Mouse (Mus musculus): ENCODE data around the gene Galnt6.
A peak's percentile ranks its signal among the peaks of the same experiment; 100 is the strongest.
"Not testable (repeated sequence)": the region's sequence is repeated elsewhere in the genome, so short reads cannot be mapped to it uniquely, and the experiment has no call there.

Gene Galnt6

DNA sequence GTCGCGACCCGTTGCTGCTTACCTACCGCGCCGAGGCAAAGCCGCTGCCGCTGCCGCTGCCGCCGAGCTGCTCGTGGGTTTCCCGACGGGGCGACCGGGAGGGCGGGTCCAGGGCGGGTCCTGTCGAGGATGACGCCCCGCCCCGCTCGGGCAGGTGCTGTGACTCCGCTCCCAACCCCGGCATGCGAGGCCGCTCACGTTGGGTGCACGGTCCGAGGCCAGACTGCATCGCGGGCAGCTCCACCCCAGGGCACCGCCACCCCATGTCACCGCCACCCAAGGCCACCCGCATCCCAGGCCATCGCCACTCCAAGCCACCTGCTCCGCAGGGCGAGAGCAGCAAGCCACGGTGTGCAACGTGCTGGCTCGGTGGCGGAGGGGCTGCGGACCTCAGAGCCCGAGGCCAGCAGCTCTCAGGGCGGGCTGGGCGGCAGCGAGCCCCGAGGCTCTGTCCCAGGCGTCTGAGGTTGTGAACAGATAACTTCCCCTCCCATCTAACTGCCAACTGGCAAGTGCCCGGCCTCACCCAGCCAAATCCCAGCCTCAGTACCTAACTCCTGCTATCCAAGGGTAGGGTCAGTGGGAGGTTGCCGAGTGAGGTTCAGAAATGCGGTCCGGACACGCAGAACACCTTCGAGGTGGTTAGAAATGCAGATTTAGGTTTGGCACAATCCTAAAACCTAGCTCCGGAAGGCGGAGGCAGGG is at the start of gene Galnt6:
Galnt6 (minus strand) TSS at position 96 of the 705 bp plus-strand sequence.
- no peak for DNase-seq (ENCODE audit: low read depth, low spot score)

DNA sequence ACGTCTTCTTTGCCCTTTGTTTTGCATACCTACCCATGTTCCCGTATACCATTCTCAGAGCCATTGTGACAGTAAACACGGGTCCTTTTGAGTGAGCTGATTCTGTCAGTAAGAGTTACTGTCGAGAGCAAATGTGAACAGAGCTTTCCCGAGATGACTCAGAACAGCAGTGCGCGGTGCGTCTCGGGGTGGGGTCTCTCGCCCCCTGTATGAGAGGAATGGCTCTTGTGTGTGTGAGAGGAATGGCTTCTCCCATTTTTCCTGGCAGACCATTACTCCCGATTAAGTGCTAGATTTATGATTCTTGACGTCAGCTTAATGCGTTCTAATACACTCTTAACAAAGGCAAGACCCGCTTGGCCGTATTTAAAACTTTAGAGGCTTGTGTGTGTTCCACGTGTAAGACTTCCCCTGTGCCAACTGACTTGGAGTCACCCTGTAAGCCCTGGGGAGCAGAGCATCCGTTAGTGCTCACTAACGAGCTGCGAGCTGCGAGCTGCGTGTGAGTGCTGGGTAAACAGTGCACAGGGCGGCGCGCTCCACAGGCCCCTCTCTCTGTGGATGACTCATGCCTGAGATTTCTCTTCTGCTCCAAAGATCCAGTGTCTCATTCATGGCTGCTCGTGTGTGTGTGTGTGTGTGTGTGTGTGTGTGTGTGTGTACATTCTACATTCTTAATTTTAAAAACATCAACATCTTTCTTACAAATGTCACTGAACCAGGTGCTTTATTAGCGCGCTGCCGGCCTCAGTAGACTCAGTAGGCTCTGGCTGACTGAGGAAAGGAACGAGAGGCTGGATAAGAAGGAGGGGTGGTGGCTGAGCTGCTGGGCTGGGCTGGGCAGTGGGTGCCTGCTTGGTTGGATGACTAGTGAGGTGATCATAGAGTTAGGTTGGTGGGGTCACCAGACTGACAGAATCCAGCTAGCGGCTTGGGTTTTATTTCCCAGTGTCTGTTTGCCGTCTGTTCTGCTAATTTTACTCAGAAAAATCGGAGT is 48.1 kb upstream of the Galnt6 start:
- DNase-seq (ENCODE audit: low read depth, low spot score): no peak

DNA sequence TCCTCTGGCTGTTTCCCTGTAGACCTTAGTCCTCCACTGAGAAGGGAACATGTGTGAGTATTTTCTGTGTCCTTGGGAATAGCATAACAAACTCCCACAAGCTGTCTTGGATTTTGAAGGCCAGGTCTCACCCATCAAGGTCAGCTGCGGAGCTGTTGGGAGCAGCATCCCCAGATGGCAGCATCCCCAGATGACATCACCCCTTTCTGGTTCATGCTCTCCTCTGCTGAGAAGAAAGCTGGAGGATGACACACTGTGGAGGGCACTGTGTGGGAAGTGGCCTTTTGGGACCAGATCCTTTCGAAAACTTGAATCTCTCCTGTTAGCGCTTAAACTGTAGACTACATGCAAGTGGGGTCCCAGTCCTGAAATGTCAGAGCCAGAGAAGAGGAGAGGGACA is 47.2 kb upstream of the Galnt6 start:
- no peak for DNase-seq (ENCODE audit: low read depth, low spot score)

DNA sequence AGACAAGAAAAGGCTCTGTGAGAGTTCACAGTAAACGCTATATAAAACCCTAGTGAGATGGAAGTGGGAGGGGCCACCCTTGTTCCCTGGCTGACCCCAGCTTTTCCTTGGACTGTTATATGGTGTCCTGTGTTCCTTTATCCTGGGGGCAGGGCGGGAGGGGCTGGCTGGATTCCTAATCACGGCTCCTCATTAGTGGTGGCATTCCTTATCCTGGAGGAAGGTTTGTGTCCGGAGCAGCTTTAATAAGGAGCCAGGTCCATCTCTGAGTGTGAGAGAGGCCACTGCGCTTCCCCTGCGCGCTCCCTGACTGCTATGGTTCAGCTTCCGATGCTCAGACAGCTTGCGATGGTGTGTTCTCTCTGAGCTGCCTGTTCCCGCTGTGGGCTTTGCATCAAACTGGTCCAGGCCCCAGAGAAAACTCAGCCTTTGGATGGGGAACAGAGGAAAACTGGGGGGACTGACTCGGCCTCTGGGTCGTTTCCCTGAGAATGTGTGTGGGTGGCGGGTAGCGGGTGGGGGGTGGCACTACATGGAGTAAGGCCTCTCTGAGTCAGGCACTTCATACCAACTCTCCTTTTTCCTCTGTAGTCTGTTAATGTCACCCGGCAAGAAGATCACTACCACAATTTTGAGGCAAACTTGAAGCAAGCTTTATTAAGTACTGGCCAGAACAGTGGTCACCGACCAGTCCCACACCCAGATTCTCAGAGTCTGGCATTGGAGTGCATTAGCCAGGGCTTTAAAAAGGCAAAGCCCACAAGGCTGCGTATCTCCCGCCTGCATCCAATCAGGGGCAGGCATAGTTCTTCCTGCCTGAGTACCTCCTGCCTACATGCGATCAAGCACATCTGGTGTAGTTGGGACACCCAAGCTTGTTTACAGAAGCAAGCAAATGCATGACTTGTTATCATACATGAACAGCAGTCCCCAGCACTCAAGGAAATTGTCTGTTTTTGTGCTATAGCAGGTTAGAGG is 46.3 kb upstream of the Galnt6 start:
- no peak for DNase-seq (ENCODE audit: low read depth, low spot score)

GRCm38 (mm10) chr15:100773859-100774258 is 44.7 kb upstream of the Galnt6 start:
- not testable (repeated sequence) for DNase-seq (ENCODE audit: low read depth, low spot score)

- no peak for DNase-seq (ENCODE audit: low read depth, low spot score)
These were observed 43.5 kb upstream of the Galnt6 start for GRCm38 (mm10) chr15:100772685-100773084.

GRCm38 (mm10) chr15:100770338-100770737 is 41.2 kb upstream of the Galnt6 start:
- no peak for DNase-seq (ENCODE audit: low read depth, low spot score)

DNA sequence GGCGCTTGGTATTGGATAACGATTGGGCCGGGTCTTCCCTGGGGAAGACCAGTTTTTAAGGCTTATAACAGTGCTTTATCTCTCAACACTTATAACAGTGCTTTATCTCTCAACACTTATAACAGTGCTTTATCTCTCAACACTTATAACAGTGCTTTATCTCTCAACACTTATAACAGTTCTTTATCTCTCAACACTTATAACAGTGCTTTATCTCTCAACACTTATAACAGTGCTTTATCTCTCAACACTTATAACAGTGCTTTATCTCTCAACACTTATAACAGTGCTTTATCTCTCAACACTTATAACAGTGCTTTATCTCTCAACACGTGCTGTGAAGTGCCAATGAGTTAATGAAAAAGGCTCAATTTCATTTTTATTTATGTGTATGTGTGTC is 39.8 kb upstream of the Galnt6 start:
- DNase-seq (ENCODE audit: low read depth, low spot score): not testable (repeated sequence)

DNA sequence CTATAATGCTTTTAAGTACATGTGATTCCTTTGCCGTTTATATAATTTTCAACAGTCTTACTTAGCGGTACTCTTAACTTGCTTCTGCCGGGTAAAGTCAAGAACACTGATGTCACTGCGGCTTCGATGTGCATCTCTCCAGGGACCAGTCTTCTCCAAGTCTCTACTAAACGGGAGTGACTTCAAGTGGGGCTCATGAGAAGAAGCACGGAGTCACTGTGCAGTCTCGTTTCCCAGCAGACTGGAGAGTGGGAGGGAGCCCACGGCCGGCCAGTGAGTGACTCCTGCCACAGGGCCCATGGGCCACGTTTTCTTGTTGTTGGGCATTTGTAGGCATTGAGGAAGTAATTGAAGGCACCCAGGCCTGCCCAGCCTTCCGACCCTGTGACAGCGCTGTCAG is 38.7 kb upstream of the Galnt6 start:
- DNase-seq (ENCODE audit: low read depth, low spot score): no peak

DNA sequence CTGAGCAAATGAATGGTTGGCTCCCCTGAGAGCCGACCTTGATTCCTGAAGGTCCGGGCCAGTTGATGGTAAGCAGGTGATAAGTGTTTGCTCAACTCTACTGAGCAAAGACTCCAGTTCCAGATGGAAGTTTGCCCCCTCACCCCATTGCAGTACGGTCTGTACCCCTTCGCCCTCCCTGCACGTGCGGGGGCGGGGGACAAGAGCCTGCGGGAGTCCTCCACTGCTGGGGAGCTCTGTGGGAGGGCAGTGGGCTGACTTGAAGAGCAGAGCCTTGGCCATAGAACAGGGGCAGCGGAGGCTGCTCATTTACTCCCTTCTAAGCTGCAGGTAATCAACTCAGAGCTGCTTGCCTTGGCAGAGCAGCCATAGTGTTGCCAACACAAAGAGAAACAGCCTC is 37.6 kb upstream of the Galnt6 start:
- DNase-seq (ENCODE audit: low read depth, low spot score): no peak

DNA sequence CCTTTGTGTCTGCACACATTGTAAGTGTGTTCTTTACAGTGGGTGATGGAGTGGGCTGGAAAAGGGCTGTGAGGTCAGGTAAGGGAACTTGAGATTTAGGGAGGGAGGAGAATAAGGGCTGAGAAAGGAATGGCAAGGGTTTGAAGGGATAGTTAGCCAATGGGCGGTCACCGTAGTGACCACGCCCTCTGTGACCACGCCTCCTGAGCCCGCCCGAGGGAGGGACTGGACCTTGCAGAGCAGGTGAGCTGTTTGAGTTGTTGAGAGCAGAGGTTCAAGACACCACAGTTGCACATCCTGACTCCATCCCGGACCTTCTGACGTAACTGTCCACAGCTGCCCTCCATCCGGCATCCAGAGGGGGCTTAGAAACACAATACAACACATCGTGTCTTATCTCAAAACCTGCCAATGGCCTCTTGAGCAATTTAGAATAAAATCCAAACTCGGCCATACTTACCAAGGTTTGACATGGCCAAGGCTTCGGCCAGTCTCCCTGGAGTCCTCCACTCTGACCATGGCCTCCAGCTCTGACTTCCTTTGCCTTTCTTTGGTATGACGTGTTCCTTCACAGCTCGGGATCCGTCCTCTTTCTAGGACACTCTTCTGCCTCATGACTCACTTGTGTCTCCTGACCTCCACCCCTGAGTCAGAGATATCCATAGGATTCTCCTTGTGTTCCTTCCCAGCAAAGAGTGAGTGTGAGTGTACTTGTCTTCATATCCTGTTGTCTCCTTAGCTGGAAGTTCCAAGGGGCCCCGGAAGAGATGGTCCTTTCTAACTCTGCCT is 35.2 kb upstream of the Galnt6 start:
- DNase-seq (ENCODE audit: low read depth, low spot score): no peak

GRCm38 (mm10) chr15:100762649-100763048 is 33.5 kb upstream of the Galnt6 start:
- DNase-seq (ENCODE audit: low read depth, low spot score): no peak

DNA sequence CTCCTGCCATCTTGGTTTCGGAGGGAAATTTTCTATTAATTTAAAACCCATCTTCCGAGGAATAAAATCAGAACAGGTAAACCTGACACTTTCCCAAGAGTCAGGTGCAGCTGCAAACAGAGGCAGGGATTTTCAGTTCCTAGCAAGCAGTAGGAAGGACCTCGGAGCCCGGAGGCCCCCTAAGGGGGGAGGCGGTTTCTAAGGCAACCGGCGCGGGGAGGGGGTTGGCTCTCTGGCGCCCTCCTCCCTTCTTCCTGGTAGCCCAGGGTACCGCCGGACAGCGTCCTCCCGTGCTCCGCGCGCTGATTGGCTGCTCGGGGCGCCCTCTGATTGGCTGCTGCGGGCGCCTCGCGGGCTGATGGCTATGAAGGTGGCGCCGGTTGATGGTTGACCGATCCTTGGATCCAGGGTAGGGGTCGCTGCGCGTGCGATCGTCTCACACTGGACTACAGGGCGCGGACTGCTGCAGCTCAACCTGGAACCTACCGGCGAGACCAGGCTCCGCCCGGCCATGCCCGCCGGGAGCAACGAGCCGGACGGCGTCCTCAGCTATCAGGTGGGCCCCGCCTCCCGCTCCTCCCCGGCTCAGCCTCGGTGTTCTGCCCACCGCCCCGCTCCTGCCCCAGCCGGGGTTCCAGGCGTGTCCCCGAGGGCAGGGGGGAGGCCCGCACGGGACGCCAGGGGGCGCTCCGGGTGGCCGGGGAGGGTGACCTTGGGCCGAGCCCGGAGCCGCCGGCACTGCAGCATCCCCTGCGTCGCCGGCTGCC is 32.4 kb upstream of the Galnt6 start, which contains the start of gene Slc4a8:
Slc4a8 (plus strand) TSS at position 329 of the 767 bp plus-strand sequence.
- DNase-seq (ENCODE audit: low read depth, low spot score): peak; percentile 79

GRCm38 (mm10) chr15:100761036-100761418 is 31.9 kb upstream of the Galnt6 start:
- no peak for DNase-seq (ENCODE audit: low read depth, low spot score)

DNA sequence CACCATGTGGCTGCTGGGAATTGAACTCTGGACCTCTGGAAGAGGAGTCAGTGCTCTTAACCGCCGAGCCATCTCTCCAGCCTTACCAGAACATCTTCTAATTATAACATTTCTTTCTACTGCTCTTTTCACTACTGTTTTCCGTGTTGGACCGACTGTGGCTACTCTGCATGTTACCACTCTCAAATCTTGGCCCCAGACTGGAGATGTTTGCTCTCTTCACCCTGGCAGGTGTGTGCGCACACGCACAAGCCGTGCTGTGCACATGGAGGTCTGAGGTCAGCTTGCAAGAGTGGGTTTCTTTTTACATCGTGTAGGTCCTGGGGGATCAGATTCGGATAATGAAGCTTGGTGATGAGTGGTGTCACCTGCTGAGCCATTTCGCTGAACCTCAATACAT is 30.1 kb upstream of the Galnt6 start:
- no peak for DNase-seq (ENCODE audit: low read depth, low spot score)

DNA sequence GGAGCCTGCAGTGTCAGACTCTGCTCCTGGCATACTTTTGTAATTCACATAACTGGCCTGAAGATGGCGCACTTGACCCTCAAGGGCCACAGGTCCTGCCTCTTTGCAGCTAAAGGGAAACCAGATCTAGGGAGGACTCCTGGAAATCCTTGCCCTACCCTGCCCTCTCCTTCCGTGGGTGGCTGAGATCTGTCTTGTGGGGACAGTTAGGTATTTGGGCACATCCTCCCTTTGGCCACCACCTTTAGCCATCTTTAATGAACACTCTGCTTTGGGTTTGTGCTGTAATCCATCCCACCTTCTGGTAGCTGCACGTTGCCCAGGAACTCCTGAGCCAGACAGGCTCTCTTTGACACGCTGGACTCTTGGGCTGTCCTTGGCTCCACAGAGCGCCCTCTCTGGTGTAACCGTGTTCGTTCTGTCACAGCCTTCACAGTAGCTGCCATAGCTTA is 28.4 kb upstream of the Galnt6 start:
- DNase-seq (ENCODE audit: low read depth, low spot score): peak; percentile 56

DNA sequence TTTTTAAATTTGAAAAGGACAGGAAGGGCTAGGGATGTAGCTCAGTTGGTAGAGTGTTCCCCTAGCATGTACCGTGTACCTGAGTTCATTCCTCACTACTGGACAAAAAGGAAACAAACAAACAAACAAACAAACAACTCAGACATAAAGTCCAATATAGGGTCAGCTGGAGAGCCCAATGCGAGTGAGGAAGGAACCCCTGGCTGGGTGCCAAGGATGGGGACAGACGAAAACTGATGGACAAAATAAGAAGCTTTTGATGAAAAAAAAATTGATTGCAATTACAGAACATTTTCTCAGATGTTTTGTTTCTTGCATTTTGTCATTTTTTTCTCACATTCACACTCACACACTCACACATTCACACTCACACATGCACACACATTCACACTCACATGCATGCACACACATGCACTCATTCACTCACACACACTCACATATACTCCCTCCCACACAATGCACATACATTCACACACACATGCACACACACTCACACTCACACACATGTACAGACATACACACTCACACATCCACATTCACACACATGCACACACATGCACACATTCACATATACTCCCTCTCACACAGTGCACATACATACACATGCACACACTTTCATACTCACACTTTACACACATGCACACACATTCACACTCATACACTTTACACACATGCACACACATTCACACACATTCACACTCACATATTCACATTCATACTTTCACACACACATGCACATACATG is 26.9 kb upstream of the Galnt6 start:
- no peak for DNase-seq (ENCODE audit: low read depth, low spot score)

DNA sequence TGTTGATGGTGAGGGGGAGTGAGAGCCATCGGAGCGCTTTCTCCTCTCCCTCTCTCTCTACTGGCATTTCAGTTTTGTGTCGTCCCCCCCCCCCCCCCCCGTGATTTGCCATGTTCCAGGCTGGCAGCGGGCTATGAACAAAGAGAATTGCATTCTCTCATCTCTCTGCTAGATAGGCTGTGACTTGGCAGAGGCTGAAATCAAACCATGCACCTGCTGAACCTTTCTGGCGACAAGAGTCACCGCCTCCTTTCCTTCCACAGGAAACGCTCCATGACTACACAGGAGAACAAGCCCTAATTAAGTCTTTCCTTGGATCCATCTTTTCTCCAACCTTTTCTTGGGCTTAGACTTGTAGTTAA is 26.3 kb upstream of the Galnt6 start:
- DNase-seq (ENCODE audit: low read depth, low spot score): no peak
